Mouse (Mus musculus) cortical plate, adult 2 months (tissue): Measurements from ENCODE around the gene Ehmt1. TPM values are rescaled to one million over a fixed set of nuclear protein-coding genes. Genes with fewer than 3 reads are reported as not detected.
A peak's percentile ranks its signal among the peaks of the same experiment; 100 is the strongest.

ENCODE experiments used
- H3K27ac ChIP-seq: fragments of 200-500 bp; 2 replicates; pipeline ENCODE4 v1.5.1; 2012; ENCODE audit warnings: low read length, control low read depth, inconsistent platforms; ENCODE audit not compliant: insufficient read depth
- H3K4me1 ChIP-seq: fragments of 200-500 bp; 2 replicates; pipeline ENCODE4 v1.6.1; 2011; ENCODE audit warnings: low read length; ENCODE audit not compliant: control insufficient read depth, insufficient read depth
- H3K4me3 ChIP-seq: fragments of 200-500 bp; 2 replicates; pipeline ENCODE4 v1.5.1; 2011; ENCODE audit warnings: mild to moderate bottlenecking, low read length, control low read depth; ENCODE audit not compliant: insufficient read depth
- CTCF ChIP-seq: fragments of 200-500 bp; IDR thresholded peaks from 2 replicates; pipeline ENCODE4 v1.5.1; 2011; ENCODE audit warnings: mild to moderate bottlenecking, control low read depth, low read length; ENCODE audit not compliant: insufficient read depth; ENCODE audit errors: extremely low read depth
- POLR2A ChIP-seq: fragments of 200-500 bp; IDR thresholded peaks from 2 replicates; pipeline ENCODE4 v1.6.1; 2011; ENCODE audit warnings: mild to moderate bottlenecking, low read length, control low read depth; ENCODE audit not compliant: insufficient read depth; ENCODE audit errors: extremely low read depth
- polyA plus RNA-seq: library from polyadenylated mRNA; depleted of rRNA; stranded (reverse); fragments of >200 nt; gene quantifications from 2 replicates; pipeline ENCODE4 v1.2.3, GENCODE M21; 2012

Ehmt1 gene
- polyA plus RNA-seq, 1 experiment: 52.6 TPM

- H3K27ac ChIP-seq: no peak overlapping the region
- TF ChIP-seq CTCF (no peak), POLR2A (no peak)
- no peak overlapping the region for H3K4me3 ChIP-seq
- no peaks in the 10 kb centered on the region for H3K4me1 ChIP-seq
Measured at GRCm38 (mm10) chr2:24776831-24777230, 142.6 kb downstream of the Ehmt1 start.

GRCm38 (mm10) chr2:24775951-24776587 lies 143.3 kb downstream of the Ehmt1 start:
- H3K27ac ChIP-seq: no peak overlapping the region
- H3K4me3 ChIP-seq: no peak overlapping the region
- TF ChIP-seq CTCF: no peak
- TF ChIP-seq POLR2A: no peak
- no peaks in the 10 kb centered on the region for H3K4me1 ChIP-seq

GRCm38 (mm10) chr2:24774832-24775231 lies 144.6 kb downstream of the Ehmt1 start:
- Histone ChIP-seq H3K4me1 (no peaks in the 10 kb centered on the region), H3K4me3 (no peak overlapping the region), H3K27ac (no peak overlapping the region)
- TF ChIP-seq CTCF (peak; percentile 52), POLR2A (no peak)

GRCm38 (mm10) chr2:24770861-24771260 lies 148.6 kb downstream of the Ehmt1 start:
- H3K4me3 ChIP-seq: no peak overlapping the region
- TF ChIP-seq CTCF (no peak), POLR2A (no peak)
- no peaks in the 10 kb centered on the region for H3K4me1 ChIP-seq
- no peak overlapping the region for H3K27ac ChIP-seq

GRCm38 (mm10) chr2:24763115-24763557 lies 156.3 kb downstream of the Ehmt1 start, which contains the start of gene Cacna1b:
TSS of gene Cacna1b (minus strand) at chr2:24763152.
- TF ChIP-seq CTCF (no peak), POLR2A (peak; percentile 85)

GRCm38 (mm10) chr2:24762446-24762960 lies 156.9 kb downstream of the Ehmt1 start:
- TF ChIP-seq CTCF (no peak), POLR2A (0 out of 2 replicates have a peak, but pooled peaks have one; percentile 10)
- Histone ChIP-seq H3K4me3 (peak overlapping the region; percentile 68), H3K27ac (peak overlapping the region; percentile 3; the same call in 1 of the 2 replicates), H3K4me1 (peaks cover 2% of the 10 kb centered on the region; the same call in 1 of the 2 replicates)

More at GRCm38 (mm10) chr2:24763115-24763557, 156.3 kb downstream of the Ehmt1 start, which contains the start of gene Cacna1b:
- H3K4me1 ChIP-seq: peaks cover 2% of the 10 kb centered on the region; the same call in 1 of the 2 replicates
- H3K27ac ChIP-seq: peak within 1 kb of the TSS; percentile 72; the same call in 1 of the 2 replicates
- H3K4me3 ChIP-seq: peak within 1 kb of the TSS; percentile 68

GRCm38 (mm10) chr2:24761923-24762445 lies 157.4 kb downstream of the Ehmt1 start:
- Histone ChIP-seq H3K4me1 (peaks cover 2% of the 10 kb centered on the region; the same call in 1 of the 2 replicates), H3K4me3 (peak overlapping the region; percentile 68), H3K27ac (peak overlapping the region; percentile 3; the same call in 1 of the 2 replicates)
- TF ChIP-seq POLR2A: peak; percentile 51; the same call in 1 of the 2 replicates
- no peak for TF ChIP-seq CTCF

- H3K4me1 ChIP-seq: peaks cover 7% of the 10 kb centered on the region
- TF ChIP-seq CTCF (peak; percentile 70), POLR2A (no peak)
- no peak overlapping the region for H3K27ac ChIP-seq
- no peak overlapping the region for H3K4me3 ChIP-seq
Measured at GRCm38 (mm10) chr2:24755276-24755675, 164.1 kb downstream of the Ehmt1 start.

- Histone ChIP-seq H3K4me3 (no peak overlapping the region), H3K27ac (no peak overlapping the region), H3K4me1 (peaks cover 6% of the 10 kb centered on the region)
- TF ChIP-seq POLR2A (no peak), CTCF (no peak)
Measured at GRCm38 (mm10) chr2:24752599-24752998, 166.8 kb downstream of the Ehmt1 start.
